Mouse (Mus musculus) MEL (cell line): ENCODE data around the gene Rad50.
A peak's percentile ranks its signal among the peaks of the same experiment; 100 is the strongest.

Experiments used
- BHLHE40 ChIP-seq: IDR thresholded peaks from 2 replicates; pipeline ENCODE4 v1.6.1; 2012; ENCODE audit warnings: low read depth, mild to moderate bottlenecking, inconsistent platforms, low read length, improper control_type of control experiment, borderline replicate concordance
- CTCF ChIP-seq, 3 experiments: IDR thresholded peaks in 2 of 3; conservative IDR thresholded peaks in 1 of 3; 2 replicates each; pipeline ENCODE4 v1.5.1; 2011 to 2012; ENCODE audit warnings: low read length in 3 of 3, low read depth in 2 of 3, mild to moderate bottlenecking in 2 of 3, improper control_type of control experiment in 1 of 3, inconsistent platforms in 1 of 3, mixed read lengths in 1 of 3, moderate library complexity in 1 of 3; ENCODE audit not compliant: control insufficient read depth in 1 of 3, insufficient read depth in 1 of 3, poor library complexity in 1 of 3, severe bottlenecking in 1 of 3
- EP300 ChIP-seq, 2 experiments: IDR thresholded peaks; 2 replicates each; pipeline ENCODE4 v1.6.1; 2011; ENCODE audit warnings: improper control_type of control experiment in 2 of 2, low read length in 2 of 2, low read depth in 1 of 2, mild to moderate bottlenecking in 1 of 2
- MXI1 ChIP-seq: IDR thresholded peaks from 2 replicates; pipeline ENCODE4 v1.6.1; 2011; ENCODE audit warnings: mild to moderate bottlenecking, low read depth, low read length, improper control_type of control experiment
- POLR2A ChIP-seq, 2 experiments: IDR thresholded peaks; 2 replicates each; pipeline ENCODE4 v1.6.1; 2011 to 2012; ENCODE audit warnings: low read length in 2 of 2, mild to moderate bottlenecking in 2 of 2, control low read depth in 1 of 2, improper control_type of control experiment in 1 of 2, low read depth in 1 of 2, moderate library complexity in 1 of 2; ENCODE audit not compliant: control insufficient read depth in 1 of 2, insufficient read depth in 1 of 2, poor library complexity in 1 of 2
- POLR2AphosphoS2 ChIP-seq: IDR thresholded peaks from 2 replicates; pipeline ENCODE4 v1.6.1; 2011; ENCODE audit warnings: low read length, improper control_type of control experiment
- TAL1 ChIP-seq: IDR thresholded peaks from 2 replicates; pipeline ENCODE4 v1.6.1; 2012; ENCODE audit warnings: mild to moderate bottlenecking, inconsistent platforms, low read length, moderate library complexity, mixed read lengths
- TCF12 ChIP-seq: IDR thresholded peaks from 2 replicates; pipeline ENCODE4 v1.6.1; 2014; ENCODE audit warnings: low read depth, mild to moderate bottlenecking, inconsistent platforms, low read length, improper control_type of control experiment, moderate library complexity
- ZNF384 ChIP-seq: IDR thresholded peaks from 2 replicates; pipeline ENCODE4 v1.6.1; 2012; ENCODE audit warnings: low read depth, mild to moderate bottlenecking, inconsistent platforms, low read length, improper control_type of control experiment

GRCm38 (mm10) chr11:53706236-53706933 lies 734 bp downstream of the Rad50 start:
- no peak for TF ChIP-seq TAL1
- TF ChIP-seq TCF12: no peak
- no peak; a peak in 1 of 4 replicates for TF ChIP-seq POLR2A (IDR thresholded peaks at IDR 0.05; ENCODE audit: control insufficient read depth in 1 of 2, insufficient read depth in 1 of 2, low read depth in 1 of 2, low read length in 2 of 2, poor library complexity in 1 of 2)
- no peak; the same call in 1 of the 2 replicates for TF ChIP-seq BHLHE40
- 0 out of 4 replicates have a peak, but pooled peaks of 1 of the 2 experiments have one; percentile 4 for TF ChIP-seq EP300 (IDR thresholded peaks at IDR 0.05; ENCODE audit: low read depth in 1 of 2, low read length in 2 of 2)
- peak; percentile 58; the same call in 1 of the 2 replicates for TF ChIP-seq ZNF384
- TF ChIP-seq POLR2AphosphoS2: no peak
- no peak; a peak in 1 of 6 replicates for TF ChIP-seq CTCF (IDR thresholded peaks at IDR 0.05 in 2 of 3, conservative IDR thresholded peaks at IDR 0.05 in 1 of 3; ENCODE audit: control insufficient read depth in 1 of 3, insufficient read depth in 1 of 3, low read depth in 2 of 3, low read length in 3 of 3, poor library complexity in 1 of 3, severe bottlenecking in 1 of 3)
- TF ChIP-seq MXI1: no peak
